Mouse (Mus musculus): ENCODE measurements around the gene Glrx2.

DNA sequence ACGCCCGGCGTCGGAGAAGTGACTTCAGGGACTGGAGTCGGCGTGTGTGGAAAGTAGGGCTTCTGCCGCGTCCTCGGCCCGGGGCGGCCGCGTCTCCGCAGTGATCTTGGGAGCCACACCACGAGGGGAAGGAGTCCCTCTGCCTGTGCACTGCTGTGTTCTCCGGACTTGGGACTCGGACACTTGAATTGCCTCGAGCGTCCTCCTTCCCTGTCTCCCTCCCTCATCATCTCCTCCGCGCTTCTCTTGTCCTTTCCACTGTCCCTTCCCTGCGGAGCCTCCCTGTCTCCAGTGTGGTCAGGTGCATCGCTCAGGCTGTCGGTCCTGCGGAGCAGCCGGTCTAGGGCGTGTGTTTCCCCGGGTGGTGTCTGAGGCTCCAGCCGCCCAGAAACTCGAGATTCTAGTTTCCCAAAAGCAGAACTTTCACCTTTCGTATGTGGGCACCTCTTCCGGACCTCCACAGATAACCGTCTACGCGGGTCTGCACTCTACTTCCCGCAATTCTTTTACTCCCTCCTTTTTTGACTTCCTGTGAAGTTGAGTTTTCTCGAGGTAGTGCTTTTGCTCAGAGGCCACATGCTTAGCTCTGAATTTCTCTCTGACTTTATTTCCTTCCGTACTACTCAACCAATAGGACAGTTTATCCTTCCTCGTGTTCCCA, 61.5 kb downstream of the Glrx2 start:
- TF ChIP-seq CTCF (IDR thresholded peaks at IDR 0.05) (no peak), EP300 (IDR thresholded peaks at IDR 0.05) (no peak)

All from lung, postnatal 0 days (tissue).